Mouse (Mus musculus) layer of hippocampus, adult 8-10 months (tissue): Measurements from ENCODE around the gene Gstm5. TPM values are rescaled to one million over a fixed set of nuclear protein-coding genes. Genes with fewer than 3 reads are reported as not detected.
A peak's percentile ranks its signal among the peaks of the same experiment; 100 is the strongest.
"Not testable (repeated sequence)": the region's sequence is repeated elsewhere in the genome, so short reads cannot be mapped to it uniquely, and the experiment has no call there.

ENCODE experiments used
- DNase-seq, 2 experiments: peaks; one replicate each; pipeline ENCODE4 v3.0.0; 2022; ENCODE audit warnings: low spot score in 2 of 2
- total RNA-seq, 4 experiments: library from RNA; stranded (reverse); gene quantifications; 2 replicates each; pipeline ENCODE4 v1.2.4; 2022

Gstm5 gene
- total RNA-seq: 100 to 1,000 TPM; 226 to 282 (median 255) TPM

- DNase-seq: peak; percentile 86 to 87
Observed at GRCm38 (mm10) chr3:107895720-107896569, at the start of gene Gstm5. TSS of gene Gstm5 (plus strand) at chr3:107895821.

- DNase-seq: no peak
Observed at GRCm38 (mm10) chr3:107846175-107846574, 49.4 kb upstream of the Gstm5 start.

- DNase-seq: no peak
Observed at GRCm38 (mm10) chr3:107846835-107847234, 48.8 kb upstream of the Gstm5 start.

- DNase-seq: peak; percentile 51 to 68
Observed at GRCm38 (mm10) chr3:107848126-107848525, 47.5 kb upstream of the Gstm5 start.

- DNase-seq: no peak
Observed at GRCm38 (mm10) chr3:107849000-107849692, 46.5 kb upstream of the Gstm5 start.

GRCm38 (mm10) chr3:107849693-107850031, 46.0 kb upstream of the Gstm5 start:
- DNase-seq: no peak

GRCm38 (mm10) chr3:107850418-107851031, 45.1 kb upstream of the Gstm5 start:
- no peak for DNase-seq

- DNase-seq: no peak
Observed at GRCm38 (mm10) chr3:107852786-107853185, 42.8 kb upstream of the Gstm5 start.

GRCm38 (mm10) chr3:107853232-107854181, 42.1 kb upstream of the Gstm5 start:
- no peak for DNase-seq

- no peak for DNase-seq
Observed at GRCm38 (mm10) chr3:107855368-107855767, 40.3 kb upstream of the Gstm5 start.

- DNase-seq: no peak
Observed at GRCm38 (mm10) chr3:107857646-107858045, 38.0 kb upstream of the Gstm5 start.

- not testable (repeated sequence) for DNase-seq
Observed at GRCm38 (mm10) chr3:107861483-107861882, 34.1 kb upstream of the Gstm5 start.

GRCm38 (mm10) chr3:107862471-107862870, 33.1 kb upstream of the Gstm5 start:
- DNase-seq: no peak

- no peak for DNase-seq
Observed at GRCm38 (mm10) chr3:107863471-107863870, 32.1 kb upstream of the Gstm5 start.

- DNase-seq: peak; percentile 89 to 97
Observed at GRCm38 (mm10) chr3:107863898-107864603, 31.6 kb upstream of the Gstm5 start.

- DNase-seq: no peak
Observed at GRCm38 (mm10) chr3:107865364-107866091, 30.1 kb upstream of the Gstm5 start.

GRCm38 (mm10) chr3:107867086-107867485, 28.5 kb upstream of the Gstm5 start:
- peak; percentile 83 to 92 for DNase-seq

- DNase-seq: no peak
Observed at GRCm38 (mm10) chr3:107868452-107868851, 27.2 kb upstream of the Gstm5 start.

GRCm38 (mm10) chr3:107869097-107869496, 26.5 kb upstream of the Gstm5 start:
- DNase-seq: peak; percentile 44 to 56

- DNase-seq: no peak
Observed at GRCm38 (mm10) chr3:107869925-107870324, 25.7 kb upstream of the Gstm5 start.
